Mouse (Mus musculus) embryonic stem cell, embryonic (primary cell): ENCODE results near the gene Lmo2.

ENCODE experiments used
- CTCF ChIA-PET, 4 experiments: fragments of 300-600 bp in 2 of 4; fragments of 350-600 bp in 2 of 4; sonication (Branson Sonifier 250); formaldehyde crosslinking; loops; one replicate each; lab custom pipeline; 2022; ENCODE audit warnings: inconsistent platforms in 2 of 4; lab: Charles Lee
- POLR2A ChIA-PET, 4 experiments: fragments of 300-600 bp in 2 of 4; fragments of 350-600 bp in 2 of 4; sonication (Branson Sonifier 250); formaldehyde crosslinking; loops; one replicate each; lab custom pipeline; 2022; ENCODE audit warnings: antibody characterized with exemption in 4 of 4, inconsistent platforms in 1 of 4; lab: Charles Lee

The Lmo2 gene

GRCm38 (mm10) chr2:103957649-103958546, at the start of gene Lmo2:
Lmo2 (plus strand) TSS chr2:103957986.
- ChIA-PET CTCF (no interaction called here), POLR2A (no interaction called here)

- CTCF ChIA-PET = interaction anchor here in 1 of 4 experiments (0.7 kb wide), 1 partner anchor 259 kb away, joined by 3 read pairs; no protein-coding TSS in a partner anchor
- POLR2A ChIA-PET = no interaction called here
Observed at GRCm38 (mm10) chr2:103910601-103911000, 47.2 kb upstream of the Lmo2 start.

- ChIA-PET POLR2A (interaction anchor here in 1 of 4 experiments (0.7 kb wide), 1 partner anchor 31 kb away, joined by 3 read pairs; no protein-coding TSS in a partner anchor), CTCF (interaction anchor here in 1 of 4 experiments (0.6 kb wide), 1 partner anchor 88 kb away, joined by 3 read pairs; no protein-coding TSS in a partner anchor)
Observed at GRCm38 (mm10) chr2:103912481-103913251, 45.1 kb upstream of the Lmo2 start.

GRCm38 (mm10) chr2:103913252-103913650, 44.5 kb upstream of the Lmo2 start:
- ChIA-PET POLR2A (interaction anchor here in 1 of 4 experiments (0.7 kb wide), 1 partner anchor 32 kb away, joined by 3 read pairs; no protein-coding TSS in a partner anchor), CTCF (no interaction called here)

- POLR2A ChIA-PET = interaction anchor here in 2 of 4 experiments (0.6 to 0.7 kb wide), 3 partner anchors 24 to 1651 kb away, joined by 3 read pairs; no protein-coding TSS in a partner anchor
- CTCF ChIA-PET = no interaction called here
Observed at GRCm38 (mm10) chr2:103916069-103916468, 41.7 kb upstream of the Lmo2 start.

GRCm38 (mm10) chr2:103917375-103917774, 40.4 kb upstream of the Lmo2 start:
- ChIA-PET CTCF (interaction anchor here in 1 of 4 experiments (0.9 kb wide), 1 partner anchor 76 kb away, joined by 3 read pairs; no protein-coding TSS in a partner anchor), POLR2A (no interaction called here)

GRCm38 (mm10) chr2:103918375-103918774, 39.4 kb upstream of the Lmo2 start:
- ChIA-PET POLR2A (interaction anchor here in 1 of 4 experiments (0.6 kb wide), 1 partner anchor 274 kb away, joined by 3 read pairs; no protein-coding TSS in a partner anchor), CTCF (no interaction called here)

GRCm38 (mm10) chr2:103919488-103919887, 38.3 kb upstream of the Lmo2 start:
- CTCF ChIA-PET = no interaction called here

GRCm38 (mm10) chr2:103926586-103927113, 31.1 kb upstream of the Lmo2 start:
- ChIA-PET POLR2A (interaction anchor here in 1 of 4 experiments (0.6 to 1.1 kb wide), 2 partner anchors 21 to 71 kb away, joined by 3 to 4 read pairs; no protein-coding TSS in a partner anchor), CTCF (no interaction called here)

More at GRCm38 (mm10) chr2:103919488-103919887, 38.3 kb upstream of the Lmo2 start:
- POLR2A ChIA-PET = interaction anchor here in 1 of 4 experiments (1.1 kb wide), 1 partner anchor 185 kb away, joined by 3 read pairs; no protein-coding TSS in a partner anchor

GRCm38 (mm10) chr2:103927610-103928145, 30.1 kb upstream of the Lmo2 start:
- CTCF ChIA-PET = no interaction called here
- POLR2A ChIA-PET = interaction anchor here in 1 of 4 experiments (1.1 kb wide), 1 partner anchor 22 kb away, joined by 3 read pairs; no protein-coding TSS in a partner anchor

- ChIA-PET CTCF (no interaction called here), POLR2A (interaction anchor here in 1 of 4 experiments (1.5 kb wide), 1 partner anchor 13 kb away, joined by 4 read pairs; no protein-coding TSS in a partner anchor)
Observed at GRCm38 (mm10) chr2:103930306-103931019, 27.3 kb upstream of the Lmo2 start.

- POLR2A ChIA-PET = no interaction called here
- CTCF ChIA-PET = no interaction called here
Observed at GRCm38 (mm10) chr2:103931511-103931911, 26.3 kb upstream of the Lmo2 start.

GRCm38 (mm10) chr2:103932025-103932424, 25.8 kb upstream of the Lmo2 start:
- POLR2A ChIA-PET = interaction anchor here in 1 of 4 experiments (0.7 to 0.9 kb wide), 2 partner anchors 264 to 774 kb away, joined by 3 to 4 read pairs; no protein-coding TSS in a partner anchor
- CTCF ChIA-PET = no interaction called here

- CTCF ChIA-PET = no interaction called here
Observed at GRCm38 (mm10) chr2:103932480-103932879, 25.3 kb upstream of the Lmo2 start.

GRCm38 (mm10) chr2:103934270-103934669, 23.5 kb upstream of the Lmo2 start:
- CTCF ChIA-PET = interaction anchor here in 1 of 4 experiments (0.6 kb wide), 1 partner anchor 135 kb away, joined by 3 read pairs; no protein-coding TSS in a partner anchor
- POLR2A ChIA-PET = no interaction called here

More at GRCm38 (mm10) chr2:103932480-103932879, 25.3 kb upstream of the Lmo2 start:
- POLR2A ChIA-PET = interaction anchor here in 1 of 4 experiments (0.7 to 0.9 kb wide), 2 partner anchors 264 to 774 kb away, joined by 3 to 4 read pairs; no protein-coding TSS in a partner anchor

- CTCF ChIA-PET = interaction anchor here in 1 of 4 experiments (0.6 kb wide), 1 partner anchor 136 kb away, joined by 3 read pairs; no protein-coding TSS in a partner anchor
- POLR2A ChIA-PET = no interaction called here
Observed at GRCm38 (mm10) chr2:103934670-103935069, 23.1 kb upstream of the Lmo2 start.

- ChIA-PET POLR2A (no interaction called here), CTCF (interaction anchor here in 1 of 4 experiments (1.5 kb wide), 1 partner anchor 56 kb away, joined by 3 read pairs; no protein-coding TSS in a partner anchor)
Observed at GRCm38 (mm10) chr2:103935691-103936435, 21.9 kb upstream of the Lmo2 start.
